Mouse (Mus musculus) testis, adult 2 months (tissue): ENCODE results near the gene Fez1. TPM values are rescaled to one million over a fixed set of nuclear protein-coding genes. Genes with fewer than 3 reads are reported as not detected.

Experiments
- H3K27ac ChIP-seq: fragments of 200-500 bp; 2 replicates; pipeline ENCODE4 v1.5.1; 2012; ENCODE audit warnings: low read depth, low read length; ENCODE audit not compliant: control insufficient read depth, insufficient read depth
- H3K27me3 ChIP-seq: fragments of 200-500 bp; 2 replicates; pipeline ENCODE4 v1.6.1; 2012; ENCODE audit warnings: mild to moderate bottlenecking, low read length, moderate library complexity; ENCODE audit not compliant: control insufficient read depth, insufficient read depth
- H3K36me3 ChIP-seq: fragments of 200-500 bp; 2 replicates; pipeline ENCODE4 v1.6.1; 2012; ENCODE audit warnings: mild to moderate bottlenecking, low read length; ENCODE audit not compliant: control insufficient read depth, insufficient read depth
- H3K4me1 ChIP-seq: fragments of 200-500 bp; 2 replicates; pipeline ENCODE4 v1.6.1; 2012; ENCODE audit warnings: low read length; ENCODE audit not compliant: control insufficient read depth, insufficient read depth
- H3K4me3 ChIP-seq: fragments of 200-500 bp; 2 replicates; pipeline ENCODE4 v1.5.1; 2012; ENCODE audit warnings: low read depth, mild to moderate bottlenecking, low read length, moderate library complexity, mixed read lengths; ENCODE audit not compliant: control insufficient read depth
- CTCF ChIP-seq: fragments of 200-500 bp; IDR thresholded peaks from 2 replicates; pipeline ENCODE4 v1.5.1; 2012; ENCODE audit warnings: low read depth, mild to moderate bottlenecking, inconsistent platforms, low read length, moderate library complexity; ENCODE audit not compliant: control insufficient read depth, insufficient read depth, insufficient replicate concordance
- POLR2A ChIP-seq: fragments of 200-500 bp; IDR thresholded peaks from 2 replicates; pipeline ENCODE4 v1.6.1; 2012; ENCODE audit warnings: low read depth, mild to moderate bottlenecking, inconsistent platforms, low read length, moderate library complexity; ENCODE audit not compliant: control insufficient read depth
- polyA plus RNA-seq: library from polyadenylated mRNA; depleted of rRNA; stranded (reverse); fragments of >200 nt; gene quantifications from 2 replicates; pipeline ENCODE4 v1.2.3, GENCODE M21; 2012

Gene Fez1
- polyA plus RNA-seq, 1 experiment: 7.0 TPM

DNA sequence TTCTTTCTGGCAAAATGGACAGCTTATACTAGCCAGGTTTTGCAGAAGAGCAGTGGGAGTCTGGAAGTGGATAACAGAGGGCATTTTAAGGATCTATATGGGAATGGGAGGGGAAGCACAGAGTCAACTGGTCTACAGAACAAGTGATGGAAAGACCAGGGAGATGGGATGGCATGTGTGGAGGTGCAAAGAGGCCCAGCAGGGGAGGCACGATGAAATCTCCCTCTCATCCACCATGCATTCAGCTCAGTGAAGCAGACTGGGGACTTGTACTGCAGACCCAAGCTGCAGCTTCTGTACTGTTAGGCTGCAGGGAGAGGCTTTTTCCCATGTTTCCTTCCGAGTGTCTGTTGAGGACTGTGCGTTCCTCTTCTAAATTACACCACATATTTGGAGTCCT lies 12.2 kb downstream of the Fez1 start:
- TF ChIP-seq POLR2A: no peak
- no peak overlapping the region for H3K27ac ChIP-seq
- peak overlapping the region; percentile 82 for H3K4me3 ChIP-seq

DNA sequence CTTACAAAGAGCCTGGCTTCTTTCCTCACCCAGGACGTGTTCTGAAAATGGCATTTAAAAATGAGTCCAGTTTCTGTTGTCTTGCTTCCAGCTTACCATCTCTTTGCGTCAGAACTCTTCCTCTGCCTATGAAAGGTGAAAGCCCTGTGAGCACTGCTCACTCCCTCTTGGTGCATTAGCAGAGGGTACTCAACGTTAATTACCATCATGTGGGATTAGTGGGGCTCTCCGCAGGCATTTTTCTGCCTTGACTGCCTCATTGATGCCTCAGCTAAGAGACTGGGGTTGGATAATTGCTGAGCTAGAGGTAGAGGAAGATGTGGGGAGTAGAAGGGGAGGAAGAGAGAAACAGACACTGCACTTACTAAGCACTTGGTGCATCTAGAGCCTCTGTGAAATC lies 24.7 kb downstream of the Fez1 start:
- no peaks in the 10 kb centered on the region for H3K4me1 ChIP-seq
- no peak overlapping the region for H3K27ac ChIP-seq
- H3K4me3 ChIP-seq: no peak overlapping the region
- H3K27me3 ChIP-seq: no peaks in the 10 kb centered on the region
- H3K36me3 ChIP-seq: no peaks in the 10 kb centered on the region
- TF ChIP-seq CTCF (no peak), POLR2A (no peak)

More for the DNA sequence above, 12.2 kb downstream of the Fez1 start:
- Histone ChIP-seq H3K27me3 (no peaks in the 10 kb centered on the region; the same call in 1 of the 2 replicates), H3K36me3 (no peaks in the 10 kb centered on the region), H3K4me1 (peaks cover 15% of the 10 kb centered on the region)

DNA sequence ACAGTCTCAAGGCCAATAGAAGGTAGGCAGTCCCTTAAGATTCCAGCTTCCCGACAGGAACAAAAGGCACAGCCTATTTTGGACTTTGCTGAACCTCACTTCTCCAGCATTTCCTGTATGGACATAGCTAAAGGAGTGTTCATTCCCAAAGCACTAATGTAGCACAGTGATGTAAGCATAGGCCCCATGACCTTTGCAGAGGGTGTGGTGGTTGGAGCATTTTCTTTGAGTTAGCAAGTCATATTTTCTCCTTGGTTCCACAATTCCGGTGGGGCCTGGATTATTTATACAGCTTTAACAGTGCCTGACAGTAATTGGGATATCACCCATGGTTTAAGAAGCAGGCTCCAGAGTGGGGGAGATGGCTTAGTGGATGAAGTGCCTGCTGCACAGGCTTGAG lies 27.0 kb downstream of the Fez1 start:
- TF ChIP-seq CTCF (no peak), POLR2A (no peak)
- H3K36me3 ChIP-seq: no peaks in the 10 kb centered on the region
- no peaks in the 10 kb centered on the region for H3K27me3 ChIP-seq
- no peaks in the 10 kb centered on the region for H3K4me1 ChIP-seq
- no peak overlapping the region for H3K4me3 ChIP-seq
- H3K27ac ChIP-seq: no peak overlapping the region

DNA sequence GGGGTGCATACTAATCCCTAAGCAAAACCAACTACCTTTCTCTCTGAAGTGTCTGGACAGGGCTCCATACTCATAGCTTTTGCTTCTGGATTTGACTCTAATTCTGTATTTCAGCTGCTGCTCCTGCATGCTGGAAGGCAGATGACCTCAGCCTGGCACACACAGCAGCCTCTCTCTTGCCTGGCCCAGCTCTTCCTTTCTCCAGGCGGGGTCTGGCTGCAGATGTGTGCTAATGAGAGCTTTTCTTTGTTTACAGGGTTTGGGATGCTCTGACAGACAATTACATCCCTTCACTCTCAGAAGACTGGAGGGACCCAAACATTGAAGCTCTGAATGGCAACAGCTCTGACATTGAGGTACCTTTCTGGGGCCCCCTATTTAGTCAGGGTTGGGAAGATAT lies 28.4 kb downstream of the Fez1 start:
- H3K27ac ChIP-seq: no peak overlapping the region

DNA sequence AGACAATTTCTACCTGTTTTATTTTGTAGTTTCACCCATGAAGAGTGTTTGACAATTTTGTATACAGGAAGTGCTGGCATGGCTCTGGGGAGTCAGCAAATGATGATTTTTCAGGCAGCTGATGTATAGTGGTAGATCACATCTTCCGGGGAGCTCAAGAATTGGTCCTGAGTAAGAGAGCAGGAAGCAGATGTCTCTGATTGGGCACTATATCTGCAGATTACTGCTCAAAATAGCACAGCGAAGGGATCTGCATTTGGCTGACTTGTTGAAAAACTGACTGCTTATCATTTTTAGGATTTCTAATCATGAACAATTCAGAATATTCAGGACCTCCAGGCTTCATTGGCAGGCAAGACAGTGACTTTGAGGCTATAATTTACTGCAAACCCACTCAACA lies 30.5 kb downstream of the Fez1 start:
- Histone ChIP-seq H3K4me3 (no peak overlapping the region), H3K4me1 (no peaks in the 10 kb centered on the region), H3K27me3 (no peaks in the 10 kb centered on the region), H3K27ac (no peak overlapping the region), H3K36me3 (no peaks in the 10 kb centered on the region)
- no peak for TF ChIP-seq POLR2A
- no peak for TF ChIP-seq CTCF

More for the DNA sequence above, 28.4 kb downstream of the Fez1 start:
- no peak for TF ChIP-seq CTCF
- no peak for TF ChIP-seq POLR2A
- no peaks in the 10 kb centered on the region for H3K4me1 ChIP-seq
- H3K27me3 ChIP-seq: no peaks in the 10 kb centered on the region
- no peak overlapping the region for H3K4me3 ChIP-seq
- no peaks in the 10 kb centered on the region for H3K36me3 ChIP-seq

DNA sequence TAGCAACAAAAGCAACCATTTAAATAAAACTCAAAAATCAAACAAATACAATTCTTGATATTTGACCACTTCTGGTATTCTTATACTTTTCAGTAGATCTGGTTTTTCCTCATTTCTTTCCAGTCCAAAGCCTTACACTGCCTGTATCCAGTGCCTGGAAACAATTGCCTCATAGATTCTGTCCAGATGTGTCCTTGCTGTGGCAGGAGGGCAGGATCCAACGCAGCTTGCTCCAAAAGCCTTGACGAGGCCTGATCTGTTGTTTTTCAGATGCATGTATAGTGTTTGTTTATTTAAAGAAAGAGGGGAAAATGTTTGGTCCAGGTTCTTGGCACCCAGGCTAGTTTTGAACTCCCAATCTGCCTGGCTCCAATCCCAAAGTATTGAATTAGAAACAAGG lies 34.7 kb downstream of the Fez1 start:
- H3K4me3 ChIP-seq: no peak overlapping the region
- TF ChIP-seq CTCF: no peak
- TF ChIP-seq POLR2A: no peak

DNA sequence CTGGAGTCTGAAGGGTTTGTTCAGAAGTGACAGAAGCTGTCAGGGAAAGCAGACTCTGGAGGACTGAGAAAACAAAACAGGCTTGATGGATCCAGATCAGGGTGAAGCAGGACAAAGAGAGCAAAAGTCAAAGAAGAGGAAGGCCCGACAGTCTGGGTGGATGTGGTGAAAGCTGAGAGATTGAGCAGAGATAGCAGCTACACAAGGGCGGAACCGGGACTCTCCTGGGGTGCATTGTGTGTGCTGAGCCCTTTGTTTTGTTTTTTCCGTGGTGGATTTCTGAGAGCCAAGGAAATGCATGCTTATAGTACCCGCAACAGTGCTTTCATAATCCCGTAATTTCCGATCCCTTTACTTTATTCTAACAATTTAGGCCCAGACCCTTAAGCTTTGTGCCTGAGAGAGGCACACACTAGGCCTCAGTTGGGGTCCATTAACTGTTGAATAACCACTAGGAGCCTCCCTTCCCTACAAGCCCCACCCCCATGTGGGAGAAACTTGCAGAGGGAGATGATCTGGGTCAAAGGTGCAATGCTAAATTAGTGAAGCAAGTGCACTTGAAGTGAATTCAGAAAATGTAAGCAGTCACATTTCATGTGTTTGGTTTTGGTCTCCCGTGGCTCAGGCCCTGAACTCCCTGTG lies 35.9 kb downstream of the Fez1 start:
- no peaks in the 10 kb centered on the region for H3K27me3 ChIP-seq
- H3K4me3 ChIP-seq: no peak overlapping the region
- no peak for TF ChIP-seq POLR2A
- no peak for TF ChIP-seq CTCF
- no peaks in the 10 kb centered on the region for H3K4me1 ChIP-seq
- no peaks in the 10 kb centered on the region for H3K36me3 ChIP-seq
- H3K27ac ChIP-seq: no peak overlapping the region

More for the DNA sequence above, 34.7 kb downstream of the Fez1 start:
- Histone ChIP-seq H3K36me3 (no peaks in the 10 kb centered on the region), H3K27ac (no peak overlapping the region), H3K27me3 (no peaks in the 10 kb centered on the region), H3K4me1 (no peaks in the 10 kb centered on the region)

DNA sequence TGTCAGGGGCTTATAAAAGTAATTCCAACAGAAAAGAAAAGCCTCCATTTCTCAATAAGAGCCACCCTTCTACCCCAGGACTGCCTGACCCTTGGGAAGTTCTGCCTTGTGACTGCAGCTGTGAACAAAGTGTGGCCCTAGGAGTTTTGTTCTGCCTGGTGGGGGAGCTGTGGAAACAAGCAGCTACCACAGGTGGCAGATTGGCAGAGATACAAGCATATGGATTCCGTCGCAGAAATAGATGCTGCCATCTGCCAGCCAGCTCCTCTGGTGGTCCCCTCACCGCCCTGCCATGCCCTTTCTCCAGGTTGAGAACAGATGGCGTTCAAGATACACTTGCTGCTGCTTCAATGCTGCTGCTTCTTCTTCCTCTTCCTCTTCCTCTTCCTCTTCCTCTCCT lies 37.0 kb downstream of the Fez1 start:
- no peak for TF ChIP-seq CTCF
- TF ChIP-seq POLR2A: no peak
- H3K27me3 ChIP-seq: no peaks in the 10 kb centered on the region
- H3K27ac ChIP-seq: no peak overlapping the region
- H3K4me1 ChIP-seq: no peaks in the 10 kb centered on the region
- no peak overlapping the region for H3K4me3 ChIP-seq
- no peaks in the 10 kb centered on the region for H3K36me3 ChIP-seq
